Mouse (Mus musculus) heart, adult 11 months (tissue): ENCODE data around the gene Clec4a4.
"Not testable (repeated sequence)": the region's sequence is repeated elsewhere in the genome, so short reads cannot be mapped to it uniquely, and the experiment has no call there.

Source experiments
- DNase-seq: peaks from one replicate; pipeline ENCODE4 v3.0.0; 2022

The Clec4a4 gene

DNA sequence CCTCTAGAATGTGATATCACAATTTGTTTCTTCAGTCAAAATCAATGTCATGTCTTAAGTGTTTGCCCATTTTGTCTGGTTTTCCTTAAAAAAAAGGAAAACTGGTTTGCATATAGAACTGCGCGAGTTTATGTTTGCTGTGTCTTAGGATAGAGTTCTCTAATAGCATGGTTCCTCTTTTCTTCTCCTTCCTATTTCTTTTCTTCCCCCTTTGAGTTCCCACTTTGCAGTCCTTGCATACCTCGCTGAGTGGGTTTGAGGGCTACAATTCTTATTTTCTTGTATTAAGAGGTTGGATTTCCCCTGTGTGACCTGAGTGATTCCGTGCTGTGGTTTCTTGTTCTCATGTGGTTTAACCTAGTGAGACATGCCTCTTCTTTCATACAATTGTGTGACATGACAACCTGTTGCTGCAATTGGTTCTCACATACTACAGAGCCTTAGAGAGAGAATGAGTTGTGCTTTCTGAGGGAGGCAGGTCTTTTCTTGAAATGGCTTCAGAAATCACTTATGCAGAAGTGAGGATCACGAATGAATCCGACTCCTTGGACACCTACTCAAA is at the start of gene Clec4a4:
Gene Clec4a4 (plus strand): TSS at position 492 of the 562 bp plus-strand sequence.
- DNase-seq = peak; percentile 59

DNA sequence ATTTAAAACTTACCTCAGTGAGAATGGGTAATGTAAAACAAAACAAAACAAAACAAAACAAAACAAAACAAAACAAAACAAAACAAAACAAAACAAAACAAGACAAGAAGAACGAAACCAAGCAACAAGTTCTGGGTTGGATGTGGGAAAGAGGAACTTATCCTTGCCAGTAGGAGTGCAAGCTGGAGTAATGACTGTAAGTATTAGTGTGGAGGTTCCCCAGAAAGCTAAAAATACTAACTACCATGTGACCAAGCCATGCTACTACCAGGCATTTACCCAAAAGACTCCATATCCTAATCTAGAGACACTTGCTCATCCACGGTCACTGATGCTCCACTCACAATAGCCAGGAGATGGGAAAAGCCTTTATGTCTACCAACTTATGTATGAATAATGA is 43.4 kb upstream of the Clec4a4 start:
- DNase-seq = peak; percentile 87

DNA sequence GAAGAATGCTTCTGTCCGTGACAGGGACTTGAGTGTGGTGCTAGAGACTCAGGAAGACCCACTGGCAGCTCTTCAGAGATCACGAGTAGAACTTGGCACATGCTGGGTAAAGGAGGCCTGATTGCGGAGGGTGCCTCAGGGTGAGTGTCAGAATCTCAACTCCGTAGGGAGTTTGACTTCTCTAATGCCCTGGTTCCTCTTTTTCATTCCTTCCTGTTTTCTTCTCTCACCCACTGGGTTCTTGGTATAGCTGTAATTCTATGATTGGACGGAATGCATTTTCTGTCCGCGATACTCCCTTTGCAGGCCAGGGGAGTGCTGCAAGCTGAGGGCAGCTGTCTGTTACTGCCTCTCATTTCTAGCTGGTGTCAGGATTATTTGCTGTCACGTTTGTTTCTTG is 37.8 kb upstream of the Clec4a4 start, which contains the start of gene Clec4a3:
Gene Clec4a3 (plus strand): TSS at position 115 of the 400 bp plus-strand sequence.
- DNase-seq = peak; percentile 97

DNA sequence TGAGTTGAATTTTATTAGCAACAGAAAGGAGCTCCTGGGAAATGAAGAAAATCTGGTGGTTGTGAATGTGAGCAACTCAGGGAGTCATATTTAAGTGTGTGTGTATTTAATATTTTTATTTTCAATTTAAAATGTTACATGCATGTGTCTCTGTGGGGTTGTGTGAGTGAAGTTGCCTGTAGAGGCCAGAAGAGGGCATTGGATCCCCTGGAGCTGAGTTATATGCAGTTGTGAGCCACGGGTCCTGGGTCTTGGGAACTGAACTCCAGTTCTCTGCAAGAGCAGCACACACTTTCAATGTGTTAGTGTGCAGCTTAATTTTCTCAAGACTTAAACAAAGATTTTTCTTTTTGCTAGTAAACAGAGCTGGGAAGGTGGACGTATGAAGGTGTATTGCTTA is 25.6 kb upstream of the Clec4a4 start:
- no peak for DNase-seq

DNA sequence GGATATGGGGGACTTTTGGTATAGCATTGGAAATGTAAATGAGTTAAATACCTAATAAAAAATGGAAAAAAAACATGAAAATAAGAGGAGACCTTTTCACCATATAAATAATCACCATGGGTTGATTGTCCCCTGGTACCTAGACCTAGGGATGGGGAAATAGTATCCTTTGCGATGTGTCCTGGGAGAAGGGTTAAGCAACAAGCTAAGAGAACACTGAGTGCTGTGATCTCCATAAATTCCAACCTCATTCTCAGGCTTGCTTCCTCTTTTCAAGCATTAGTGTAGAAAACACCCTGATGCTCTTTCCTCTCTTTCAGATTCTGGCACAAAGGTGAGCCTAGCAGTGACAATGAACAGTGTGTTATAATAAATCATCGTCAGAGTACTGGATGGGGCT is 21.1 kb upstream of the Clec4a4 start:
- peak; percentile 29 for DNase-seq

DNA sequence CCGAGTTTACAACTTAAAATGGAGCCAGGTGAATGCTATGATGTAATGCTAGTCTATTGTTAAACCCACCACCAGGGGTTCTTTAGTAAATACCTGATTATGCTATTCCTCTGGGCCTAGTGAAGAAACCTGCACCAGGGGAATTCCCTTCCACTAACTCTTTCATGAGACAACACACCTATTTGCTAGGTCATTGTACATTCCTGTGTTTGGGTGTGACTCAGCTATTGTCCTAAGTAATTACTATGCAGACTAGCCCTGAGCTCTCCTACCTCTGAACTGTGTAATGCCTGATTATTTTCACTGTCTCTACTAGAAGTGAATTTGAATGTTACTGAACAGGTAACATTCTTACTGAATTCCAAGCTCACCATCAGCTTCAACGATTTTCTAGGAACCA is 14.5 kb downstream of the Clec4a4 start:
- DNase-seq = not testable (repeated sequence)

DNA sequence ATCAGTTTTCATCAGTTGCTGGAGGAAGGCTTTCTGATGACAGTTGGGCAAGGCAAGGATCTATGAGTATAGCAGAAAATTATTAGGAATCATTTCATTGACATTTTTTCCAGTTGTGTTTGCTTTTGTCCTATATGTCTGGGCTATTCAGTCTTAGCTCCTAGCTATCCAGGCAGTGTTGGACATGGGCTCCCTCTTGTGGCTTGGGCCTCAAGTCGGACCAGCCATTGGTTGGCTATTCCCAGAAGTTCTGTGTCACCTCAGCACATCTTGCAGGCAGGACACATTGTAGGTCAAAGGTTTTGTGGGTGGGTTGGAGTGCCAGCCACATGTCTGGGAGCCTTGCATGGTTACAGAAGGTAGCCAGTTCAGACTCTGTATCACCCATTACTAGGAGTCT is 15.4 kb downstream of the Clec4a4 start:
- DNase-seq = peak; percentile 73

DNA sequence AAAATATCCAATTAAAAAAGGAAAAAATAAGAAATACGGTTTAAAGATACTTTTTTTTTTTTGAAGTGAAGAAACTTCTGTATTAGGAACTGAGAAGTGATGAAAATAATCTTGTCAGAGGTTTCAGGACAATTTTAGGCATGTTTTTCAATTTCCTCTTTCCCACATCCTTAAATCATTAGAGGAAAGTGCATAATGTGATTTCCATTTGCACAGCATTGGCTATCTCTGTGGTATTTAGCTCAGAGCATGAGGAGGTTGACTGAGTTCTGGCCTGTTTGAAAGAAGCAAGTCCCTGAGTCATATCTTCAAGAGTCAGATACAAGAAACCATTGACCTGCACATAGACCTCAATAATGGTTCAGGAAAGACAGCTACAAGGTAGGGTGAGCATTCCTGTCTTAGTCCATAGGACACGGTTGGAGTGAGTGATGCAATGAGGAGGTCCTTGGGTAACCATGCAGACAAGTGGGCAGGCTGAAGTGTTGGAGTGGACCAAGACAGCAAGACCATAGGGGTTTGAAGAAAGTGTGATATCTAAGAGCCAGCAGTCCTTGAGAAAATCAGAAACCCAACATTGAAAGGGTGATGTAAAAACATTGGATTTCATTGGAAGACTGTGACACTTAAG is 59.7 kb downstream of the Clec4a4 start, which contains the start of gene Clec4b1:
Gene Clec4b1 (plus strand): TSS at position 221 of the 631 bp plus-strand sequence.
- DNase-seq = peak; percentile 72
